In genomic region chr6:70751898-70752273, GRCm38 (mm10) we compare ENCODE assay signal across 14 mouse cellular contexts. TPM values are rescaled to one million over a fixed set of nuclear protein-coding genes. Genes with fewer than 3 reads are reported as not detected.
DNase-seq lines count a peak whose midpoint lies in the region; ATAC-seq and TF ChIP-seq lines count a peak whose summit lies in the region.
"Had no signal": no experiment of that assay in that cellular context is flagged by ENCODE, and none has a peak within 500 bp of the region (broad histone marks: within the 10 kb centered on the region; RNA-seq: fewer than 3 reads in every experiment).

No protein-coding gene starts in this region.

- no peaks in the 10 kb centered on the region for H3K27me3 ChIP-seq in heart, embryonic 12.5 days (replicated peaks)
- H3K27me3 ChIP-seq in liver, embryonic 13.5 days, result no peaks in the 10 kb centered on the region
- H3K27me3 ChIP-seq in small intestine, adult 2 months (ENCODE audit: control insufficient read depth, insufficient read depth, low read length), result no peaks in the 10 kb centered on the region; the same call in 1 of the 2 replicates
- H3K27me3 ChIP-seq: forebrain, embryonic 15.5 days; hindbrain, embryonic 15.5 days had no signal

- no peaks in the 10 kb centered on the region for H3K36me3 ChIP-seq in heart, embryonic 12.5 days
- no peaks in the 10 kb centered on the region for H3K36me3 ChIP-seq in liver, embryonic 13.5 days
- H3K36me3 ChIP-seq in small intestine, adult 2 months (ENCODE audit: control insufficient read depth, insufficient read depth, low read length), result no peaks in the 10 kb centered on the region
- H3K36me3 ChIP-seq: forebrain, embryonic 15.5 days; hindbrain, embryonic 15.5 days had no signal

- H3K27ac ChIP-seq in heart, embryonic 12.5 days (ENCODE audit: poor library complexity, severe bottlenecking), result no peak overlapping the region
- peak overlapping the region; percentile 76 for H3K27ac ChIP-seq in liver, embryonic 13.5 days
- peak overlapping the region; percentile 73 for H3K27ac ChIP-seq in small intestine, adult 2 months (ENCODE audit: insufficient read depth, low read depth, low read length)
- H3K27ac ChIP-seq: forebrain, embryonic 15.5 days; hindbrain, embryonic 15.5 days; left cerebral cortex, adult 2 months had no signal

- no peak for TF ChIP-seq CTCF in small intestine, adult 2 months (IDR thresholded peaks at IDR 0.05; ENCODE audit: extremely low read depth, insufficient read length, insufficient replicate concordance, low read depth, low read length)

- no peaks in the 10 kb centered on the region for H3K9me3 ChIP-seq in heart, embryonic 12.5 days (replicated peaks)
- H3K9me3 ChIP-seq in liver, embryonic 13.5 days (replicated peaks), result no peaks in the 10 kb centered on the region
- H3K9me3 ChIP-seq: forebrain, embryonic 15.5 days; hindbrain, embryonic 15.5 days had no signal

- 53% methylated on average over 6 of the region's 6 CpGs for WGBS in heart, embryonic 12.5 days
- WGBS in liver, embryonic 13.5 days (ENCODE audit: insufficient replicate concordance), result 34% methylated on average over 6 of the region's 6 CpGs
- 65% methylated on average over 6 of the region's 6 CpGs for WGBS in small intestine, adult 2 months

- intact Hi-C loops in heart, postnatal 10 days (cut with DNase I), result loop anchor here (1.0 kb wide), 1 partner anchor 38 kb away; no protein-coding TSS in a partner anchor

- DNase-seq in heart, postnatal 10 days, result no peak
- DNase-seq in liver, embryonic 13.5 days, result no peak
- DNase-seq in retina, postnatal 1 day, result no peak
- DNase-seq in adrenal gland, postnatal 10 days, result no peak
- DNase-seq: cerebellum, adult 8-10 months; gastrocnemius, postnatal 14 days; lung, adult 18-20 months had no signal

- ATAC-seq in heart, embryonic 12.5 days (ENCODE audit: insufficient number of reproducible peaks, low FRiP score), result no peak
- ATAC-seq in erythroblast, adult 5-6 weeks (replicated peaks; ENCODE audit: low FRiP score, poor library complexity, severe bottlenecking), result peak; percentile 49
- peak; percentile 68 for ATAC-seq in liver, embryonic 13.5 days (ENCODE audit: low read depth)
- ATAC-seq: forebrain, embryonic 15.5 days; intestine, embryonic 16.5 days had no signal

- H3K4me3 ChIP-seq in heart, embryonic 12.5 days, result no peak overlapping the region
- peak overlapping the region; percentile 16 for H3K4me3 ChIP-seq in liver, embryonic 13.5 days (replicated peaks)
- H3K4me3 ChIP-seq in small intestine, adult 2 months (ENCODE audit: low read depth, low read length), result no peak overlapping the region
- H3K4me3 ChIP-seq: forebrain, embryonic 15.5 days; hindbrain, embryonic 15.5 days; left cerebral cortex, adult 2 months had no signal

- no peak for TF ChIP-seq POLR2A in small intestine, adult 2 months (IDR thresholded peaks at IDR 0.05; ENCODE audit: low read depth, low read length)

- H3K4me2 ChIP-seq in heart, embryonic 12.5 days, result peak overlapping the region; percentile 39; the same call in 1 of the 2 replicates
- peak overlapping the region; percentile 51 for H3K4me2 ChIP-seq in liver, embryonic 13.5 days
- H3K4me2 ChIP-seq: forebrain, embryonic 15.5 days; hindbrain, embryonic 15.5 days had no signal

- no peak overlapping the region; the same call in 1 of the 2 replicates for H3K9ac ChIP-seq in heart, embryonic 12.5 days
- H3K9ac ChIP-seq in liver, embryonic 13.5 days, result peak overlapping the region; percentile 38; the same call in 1 of the 2 replicates
- H3K9ac ChIP-seq: forebrain, embryonic 15.5 days; hindbrain, embryonic 15.5 days had no signal

- no peaks in the 10 kb centered on the region for H3K4me1 ChIP-seq in heart, embryonic 12.5 days (replicated peaks)
- peaks cover 11% of the 10 kb centered on the region for H3K4me1 ChIP-seq in liver, embryonic 13.5 days (replicated peaks)
- no peaks in the 10 kb centered on the region for H3K4me1 ChIP-seq in small intestine, adult 2 months (ENCODE audit: control insufficient read depth, insufficient read depth, insufficient read length, low read length)
- H3K4me1 ChIP-seq: forebrain, embryonic 15.5 days; hindbrain, embryonic 15.5 days had no signal

RNA-seq across cellular contexts. Expression of gene Rpia, which starts 40.1 kb away (rescaled TPM):
- 0.86 and 1.1 TPM in 2 replicates for polyA plus RNA-seq in heart, embryonic 12.5 days (2016; fragmentation: Nextera tagmentation; extraction: Ambion mirVana)
- 10 to 100 TPM in 1 of 2 experiments, 1 to 10 TPM in 1; 7.4 to 11.1 TPM for total RNA-seq in heart, postnatal 10 days (2021)
- 31.1 and 33.4 TPM in 2 replicates for total RNA-seq in erythroblast, adult 5-6 weeks (2015; ENCODE audit: low replicate concordance)
- 42.4 and 55.0 TPM in 2 replicates for total RNA-seq in erythroblast, adult 5-6 weeks (2017; ENCODE audit: low replicate concordance)
- polyA plus RNA-seq in liver, embryonic 13.5 days (2015; fragmentation: Nextera tagmentation; extraction: Ambion mirVana), result 3.7 and 4.5 TPM in 2 replicates
- 7.3 and 12.9 TPM in 2 replicates for polyA plus RNA-seq in small intestine, adult 2 months (2012; rRNA removed)
- 10 to 100 TPM; 20.2 to 24.9 TPM for total RNA-seq in adrenal gland, postnatal 10 days (2021)
